ENCODE assay signal across 8 mouse cellular contexts in genomic region chr15:41163643-41164358, GRCm38 (mm10).
DNase-seq lines count a peak whose midpoint lies in the region; ATAC-seq lines count a peak whose summit lies in the region.

No protein-coding gene starts in this region.

- H3K9me3 ChIP-seq in stomach, embryonic 16.5 days (replicated peaks; ENCODE audit: control insufficient read depth, low read length) = no peaks in the 10 kb centered on the region

- no peaks in the 10 kb centered on the region for H3K27me3 ChIP-seq in stomach, embryonic 16.5 days (ENCODE audit: control insufficient read depth, insufficient read depth, low read length)

- no peak overlapping the region for H3K27ac ChIP-seq in stomach, embryonic 16.5 days (ENCODE audit: low read length)

- no peaks in the 10 kb centered on the region for H3K36me3 ChIP-seq in stomach, embryonic 16.5 days (ENCODE audit: control insufficient read depth, insufficient read depth, low read length)

- H3K9ac ChIP-seq in stomach, embryonic 16.5 days (ENCODE audit: low read length) = peak overlapping the region; percentile 50

- peak; percentile 69 for ATAC-seq in inflammation-experienced regulatory T-cells, adult 6 months
- ATAC-seq in stomach, embryonic 16.5 days (ENCODE audit: insufficient read depth, low FRiP score) = peak; percentile 53; the same call in 1 of the 2 replicates

- peak overlapping the region; percentile 42 for H3K4me3 ChIP-seq in stomach, embryonic 16.5 days (replicated peaks; ENCODE audit: low read length)

- H3K4me2 ChIP-seq in stomach, embryonic 16.5 days (ENCODE audit: low read depth, low read length) = peak overlapping the region; percentile 54

- peak; percentile 16 to 54 for DNase-seq in heart, adult 18-20 months
- DNase-seq in heart, postnatal 4 days = no peak
- DNase-seq in ZHBTc4 (ENCODE audit: low read depth, low spot score) = peak; percentile 82
- peak; percentile 21 for DNase-seq in fibroblast of lung, adult 2 months (ENCODE audit: low read depth)
- peak; percentile 48 for DNase-seq in lung, postnatal 25 days (ENCODE audit: low spot score)
- DNase-seq in gastrocnemius, postnatal 10 days = no peak

- H3K4me1 ChIP-seq in stomach, embryonic 16.5 days (ENCODE audit: control insufficient read depth, insufficient read depth, low read length) = peaks cover 5% of the 10 kb centered on the region; the same call in 1 of the 2 replicates

- WGBS in stomach, embryonic 16.5 days = 14% methylated on average over 8 of the region's 8 CpGs

Comparison
In these comparisons a context has a peak if more than half of its experiments do, and no peak if none do; other contexts are left out.
1. DNase-seq: peak in heart, adult 18-20 months (2 of 2), ZHBTc4 (single experiment), fibroblast of lung, adult 2 months (single experiment) and lung, postnatal 25 days (single experiment); none in heart, postnatal 4 days (single experiment) and gastrocnemius, postnatal 10 days (single experiment).